Mouse (Mus musculus) liver, postnatal 0 days (tissue): Measurements from ENCODE around the gene Tcp11. TPM values are rescaled to one million over a fixed set of nuclear protein-coding genes. Genes with fewer than 3 reads are reported as not detected.
A peak's percentile ranks its signal among the peaks of the same experiment; 100 is the strongest.

Experiments used
- ATAC-seq: fragments of 200-750 bp; cut with Nextera tagmentation; 2 replicates; pipeline ENCODE4 v1.8.0; 2017; ENCODE audit warnings: mild to moderate bottlenecking, moderate library complexity
- DNase-seq: peaks from one replicate; pipeline ENCODE4 v3.0.0-alpha.2; 2016
- H3K27ac ChIP-seq: fragments of 300-500 bp; sonication (generic); 2 replicates; pipeline ENCODE4 v1.5.1; 2014; ENCODE audit warnings: antibody characterized with exemption, moderate library complexity, mild to moderate bottlenecking, low read depth
- H3K27me3 ChIP-seq: fragments of 300-500 bp; sonication (generic); 2 replicates; pipeline ENCODE4 v1.6.1; 2014; ENCODE audit warnings: low read length, control low read depth, mixed read lengths; ENCODE audit not compliant: insufficient read depth
- H3K36me3 ChIP-seq: fragments of 300-500 bp; sonication (generic); replicated peaks from 2 replicates; pipeline ENCODE4 v1.6.1; 2014; ENCODE audit warnings: mild to moderate bottlenecking, control low read depth, low read length, moderate library complexity, mixed read lengths; ENCODE audit not compliant: insufficient read depth
- H3K4me1 ChIP-seq: fragments of 300-500 bp; sonication (generic); 2 replicates; pipeline ENCODE4 v1.6.1; 2014; ENCODE audit warnings: antibody characterized with exemption, mild to moderate bottlenecking, control low read depth; ENCODE audit not compliant: insufficient read depth
- H3K4me2 ChIP-seq: fragments of 300-500 bp; sonication (generic); 2 replicates; pipeline ENCODE4 v1.6.1; 2014; ENCODE audit warnings: low read depth, mild to moderate bottlenecking, low read length, moderate library complexity, mixed read lengths
- H3K4me3 ChIP-seq: fragments of 300-500 bp; sonication (generic); 2 replicates; pipeline ENCODE4 v1.5.1; 2014; ENCODE audit warnings: low read depth, low read length
- H3K9ac ChIP-seq: fragments of 300-500 bp; sonication (generic); replicated peaks from 2 replicates; pipeline ENCODE4 v1.6.1; 2014; ENCODE audit warnings: mild to moderate bottlenecking, moderate library complexity
- H3K9me3 ChIP-seq: fragments of 300-500 bp; sonication (generic); 2 replicates; pipeline ENCODE4 v1.6.1; 2016; ENCODE audit warnings: mild to moderate bottlenecking, control low read depth, low read length, mixed read lengths
- CTCF ChIP-seq: sonication (generic); IDR thresholded peaks from 2 replicates; pipeline ENCODE4 v1.5.1; 2016; ENCODE audit warnings: antibody characterized with exemption, low read depth
- EP300 ChIP-seq: IDR thresholded peaks from 2 replicates; pipeline ENCODE4 v1.6.1; 2016; ENCODE audit warnings: antibody characterized with exemption, low read depth, mild to moderate bottlenecking
- WGBS: fragments of 180-500 bp; shearing (Covaris S2); extraction: QIAGEN DNeasy Blood & Tissue Kit; methylation state at CpG from one replicate; pipeline ENCODE4 v1.1.7; 2014; ENCODE audit not compliant: insufficient replicate concordance; 5-methylcytosine and 5-hydroxymethylcytosine counted together
- polyA plus RNA-seq: library from polyadenylated mRNA; unstranded; fragments of >200 nt; fragmentation: Nextera tagmentation; extraction: Ambion mirVana; gene quantifications from 2 replicates; pipeline ENCODE4 v1.2.1, GENCODE M21; 2015

The Tcp11 gene
- polyA plus RNA-seq, 1 experiment from 2014 or later: 0.07 TPM

GRCm38 (mm10) chr17:28081856-28082255 lies 1.4 kb upstream of the Tcp11 start:
- Histone ChIP-seq H3K36me3 (no peaks in the 10 kb centered on the region), H3K27me3 (peaks cover 8% of the 10 kb centered on the region; the same call in 1 of the 2 replicates), H3K27ac (no peak overlapping the region), H3K4me1 (peaks cover 10% of the 10 kb centered on the region), H3K9ac (no peak overlapping the region), H3K4me3 (no peak overlapping the region), H3K9me3 (no peaks in the 10 kb centered on the region), H3K4me2 (no peak overlapping the region)
- WGBS: 85% methylated on average over 7 of the region's 7 CpGs
- ATAC-seq: no peak
- TF ChIP-seq EP300 (no peak), CTCF (no peak)
- DNase-seq: no peak

- ATAC-seq (no peak), DNase-seq (peak; percentile 53)
- 59% methylated on average over 9 of the region's 9 CpGs for WGBS
Observed at GRCm38 (mm10) chr17:28081385-28081784, 946 bp upstream of the Tcp11 start.

GRCm38 (mm10) chr17:28080817-28081165 lies 352 bp upstream of the Tcp11 start:
- H3K9ac ChIP-seq: no peak overlapping the region
- 21% methylated on average over 9 of the region's 9 CpGs for WGBS
- no peaks in the 10 kb centered on the region for H3K36me3 ChIP-seq
- no peak for ATAC-seq
- H3K27ac ChIP-seq: no peak overlapping the region
- DNase-seq: no peak
- H3K27me3 ChIP-seq: peaks cover 8% of the 10 kb centered on the region; the same call in 1 of the 2 replicates
- peak overlapping the region; percentile 98; the same call in 1 of the 2 replicates for H3K4me2 ChIP-seq
- no peak for TF ChIP-seq EP300
- TF ChIP-seq CTCF: no peak
- H3K9me3 ChIP-seq: no peaks in the 10 kb centered on the region
- H3K4me1 ChIP-seq: peaks cover 10% of the 10 kb centered on the region
- peak overlapping the region; percentile 56; the same call in 1 of the 2 replicates for H3K4me3 ChIP-seq

More at GRCm38 (mm10) chr17:28081385-28081784, 946 bp upstream of the Tcp11 start:
- Histone ChIP-seq H3K4me1 (peaks cover 10% of the 10 kb centered on the region), H3K4me3 (no peak overlapping the region), H3K4me2 (no peak overlapping the region), H3K27ac (no peak overlapping the region), H3K36me3 (no peaks in the 10 kb centered on the region), H3K9me3 (no peaks in the 10 kb centered on the region), H3K9ac (no peak overlapping the region), H3K27me3 (peaks cover 8% of the 10 kb centered on the region; the same call in 1 of the 2 replicates)
- TF ChIP-seq CTCF (peak; percentile 55), EP300 (no peak)

GRCm38 (mm10) chr17:28079618-28080017 lies 821 bp downstream of the Tcp11 start:
- no peak for TF ChIP-seq EP300
- peak; percentile 88 for TF ChIP-seq CTCF
- no peak overlapping the region for H3K27ac ChIP-seq
- H3K4me1 ChIP-seq: peaks cover 10% of the 10 kb centered on the region
- H3K4me3 ChIP-seq: peak overlapping the region; percentile 56
- no peaks in the 10 kb centered on the region for H3K36me3 ChIP-seq
- DNase-seq (peak; percentile 90), ATAC-seq (peak; percentile 74)
- peaks cover 8% of the 10 kb centered on the region; the same call in 1 of the 2 replicates for H3K27me3 ChIP-seq
- WGBS: 0% methylated on average over 21 of the region's 25 CpGs
- peak overlapping the region; percentile 98 for H3K4me2 ChIP-seq
- H3K9ac ChIP-seq: peak overlapping the region; percentile 43
- H3K9me3 ChIP-seq: no peaks in the 10 kb centered on the region

- Histone ChIP-seq H3K9ac (no peak overlapping the region), H3K4me2 (no peak overlapping the region), H3K4me3 (no peak overlapping the region), H3K36me3 (no peaks in the 10 kb centered on the region), H3K4me1 (peaks cover 10% of the 10 kb centered on the region), H3K27ac (no peak overlapping the region), H3K9me3 (no peaks in the 10 kb centered on the region), H3K27me3 (peaks cover 8% of the 10 kb centered on the region; the same call in 1 of the 2 replicates)
- DNase-seq (no peak), ATAC-seq (no peak)
- WGBS: 64% methylated on average over 9 of the region's 9 CpGs
- TF ChIP-seq EP300 (no peak), CTCF (no peak)
Observed at GRCm38 (mm10) chr17:28078028-28078427, 2.4 kb downstream of the Tcp11 start.

- Histone ChIP-seq H3K4me1 (no peaks in the 10 kb centered on the region), H3K27me3 (0 out of 2 replicates have a peak, but pooled peaks cover 3% of the 10 kb centered on the region), H3K9ac (no peak overlapping the region), H3K4me2 (no peak overlapping the region), H3K36me3 (no peaks in the 10 kb centered on the region), H3K9me3 (no peaks in the 10 kb centered on the region), H3K27ac (no peak overlapping the region), H3K4me3 (no peak overlapping the region)
- WGBS: 70% methylated on average over 7 of the region's 7 CpGs
- TF ChIP-seq CTCF (no peak), EP300 (no peak)
- no peak for DNase-seq
- ATAC-seq: no peak
Observed at GRCm38 (mm10) chr17:28074486-28074885, 6.0 kb downstream of the Tcp11 start.
